Mouse (Mus musculus): ENCODE measurements around the gene Fopnl.

The Fopnl gene

GRCm38 (mm10) chr16:14316884-14317876, at the start of gene Fopnl:
Gene Fopnl, minus strand, starts transcription at chr16:14317405.
- DNase-seq = peak; percentile 99

- DNase-seq = no peak
These were observed 48.8 kb upstream of the Fopnl start for GRCm38 (mm10) chr16:14366017-14366416.

- DNase-seq = no peak
These were observed 48.3 kb upstream of the Fopnl start for GRCm38 (mm10) chr16:14365457-14365856.

- no peak for DNase-seq
These were observed 46.9 kb upstream of the Fopnl start for GRCm38 (mm10) chr16:14364066-14364465.

- no peak for DNase-seq
These were observed 46.3 kb upstream of the Fopnl start for GRCm38 (mm10) chr16:14363496-14363895.

GRCm38 (mm10) chr16:14362099-14362820, 45.1 kb upstream of the Fopnl start:
- DNase-seq = no peak

GRCm38 (mm10) chr16:14361362-14362098, 44.3 kb upstream of the Fopnl start, which contains the start of gene Abcc1:
Gene Abcc1, plus strand, starts transcription at chr16:14361558.
- peak; percentile 55 to 81 for DNase-seq

- DNase-seq = no peak
These were observed 43.7 kb upstream of the Fopnl start for GRCm38 (mm10) chr16:14360931-14361330.

GRCm38 (mm10) chr16:14358531-14358930, 41.3 kb upstream of the Fopnl start:
- DNase-seq = no peak

GRCm38 (mm10) chr16:14357859-14358258, 40.7 kb upstream of the Fopnl start:
- DNase-seq = no peak

GRCm38 (mm10) chr16:14352663-14353062, 35.5 kb upstream of the Fopnl start:
- no peak for DNase-seq

- DNase-seq = no peak
These were observed 35.0 kb upstream of the Fopnl start for GRCm38 (mm10) chr16:14352234-14352633.

- DNase-seq = no peak
These were observed 34.4 kb upstream of the Fopnl start for GRCm38 (mm10) chr16:14351571-14351970.

- no peak for DNase-seq
These were observed 27.8 kb upstream of the Fopnl start for GRCm38 (mm10) chr16:14344967-14345366.

GRCm38 (mm10) chr16:14328156-14328555, 11.0 kb upstream of the Fopnl start:
- DNase-seq = no peak

- DNase-seq = no peak
These were observed 3.3 kb upstream of the Fopnl start for GRCm38 (mm10) chr16:14320494-14320893.

GRCm38 (mm10) chr16:14319681-14320080, 2.5 kb upstream of the Fopnl start:
- DNase-seq = no peak

- DNase-seq = no peak
These were observed 4.3 kb downstream of the Fopnl start for GRCm38 (mm10) chr16:14312914-14313313.

- DNase-seq = peak in 1 of 2 experiments; percentile 56
These were observed 5.8 kb downstream of the Fopnl start for GRCm38 (mm10) chr16:14311371-14311770.

- no peak for DNase-seq
These were observed 7.4 kb downstream of the Fopnl start for GRCm38 (mm10) chr16:14309833-14310232.

- DNase-seq = no peak
These were observed 8.7 kb downstream of the Fopnl start for GRCm38 (mm10) chr16:14308245-14309073.

GRCm38 (mm10) chr16:14307373-14307772, 9.8 kb downstream of the Fopnl start:
- no peak for DNase-seq
